ENCODE assay signal across 15 mouse cellular contexts in the genomic region with DNA sequence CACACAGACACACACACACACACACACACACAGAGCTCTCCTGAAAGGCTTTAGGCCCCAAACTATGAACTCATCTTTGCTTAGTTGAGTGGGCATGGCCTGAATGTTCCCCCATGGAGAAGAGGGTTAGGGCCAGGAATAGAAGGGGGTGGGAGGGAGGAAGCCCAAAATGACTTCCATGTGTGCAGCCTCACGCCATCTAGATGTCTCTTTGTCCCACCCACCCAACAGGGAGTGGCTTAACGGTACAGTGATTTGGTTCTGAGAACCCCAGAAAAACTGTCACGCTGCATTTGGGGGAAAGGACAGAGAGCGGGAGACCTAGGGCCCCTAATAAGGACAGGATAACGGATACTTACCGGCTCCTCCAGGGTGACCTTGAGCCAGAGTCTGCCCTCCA. TPM values are rescaled to one million over a fixed set of nuclear protein-coding genes. Genes with fewer than 3 reads are reported as not detected.
A peak's percentile ranks its signal among the peaks of the same experiment; 100 is the strongest.
DNase-seq lines count a peak whose midpoint lies in the region; ATAC-seq and TF ChIP-seq lines count a peak whose summit lies in the region.
"Had no signal": no experiment of that assay in that cellular context is flagged by ENCODE, and none has a peak within 500 bp of the region (broad histone marks: within the 10 kb centered on the region; RNA-seq: fewer than 3 reads in every experiment).

No protein-coding gene starts in this region.

- peaks cover 84% of the 10 kb centered on the region for H3K27me3 ChIP-seq in hindbrain, embryonic 10.5 days (ENCODE audit: insufficient read depth, poor library complexity, severe bottlenecking)
- H3K27me3 ChIP-seq in hindbrain, postnatal 0 days (ENCODE audit: insufficient read depth, low read length): peaks cover 18% of the 10 kb centered on the region; the same call in 1 of the 2 replicates
- H3K27me3 ChIP-seq in embryonic facial prominence, embryonic 15.5 days: peaks cover 8% of the 10 kb centered on the region

- peaks cover 37% of the 10 kb centered on the region for H3K4me1 ChIP-seq in hindbrain, embryonic 10.5 days (replicated peaks)
- H3K4me1 ChIP-seq in hindbrain, postnatal 0 days (ENCODE audit: insufficient read depth, low read length): no peaks in the 10 kb centered on the region
- peaks cover 55% of the 10 kb centered on the region for H3K4me1 ChIP-seq in embryonic facial prominence, embryonic 15.5 days

- intact Hi-C loops in left cerebral cortex, postnatal 14 days (cut with DNase I): no loop called here

- ATAC-seq in frontal cortex, adult (ENCODE audit: low TSS enrichment): peak; percentile 28; the same call in 1 of the 2 replicates
- ATAC-seq in hindbrain, postnatal 0 days: no peak
- peak; percentile 78; the same call in 1 of the 2 replicates for ATAC-seq in embryonic facial prominence, embryonic 15.5 days (ENCODE audit: insufficient number of reproducible peaks, low FRiP score, low TSS enrichment, low read depth)
- ATAC-seq: activated CD4-positive, CD25-positive, alpha-beta regulatory T cell, adult 4 months; liver, embryonic 12.5 days; midbrain, embryonic 16.5 days had no signal

- no peak overlapping the region for H3K9ac ChIP-seq in hindbrain, postnatal 0 days (replicated peaks; ENCODE audit: low read length)
- H3K9ac ChIP-seq in embryonic facial prominence, embryonic 15.5 days: no peak overlapping the region
- H3K9ac ChIP-seq: forebrain, embryonic 12.5 days; liver, embryonic 12.5 days had no signal

- no peaks in the 10 kb centered on the region for H3K36me3 ChIP-seq in hindbrain, embryonic 10.5 days
- H3K36me3 ChIP-seq in hindbrain, postnatal 0 days (ENCODE audit: insufficient read depth, low read length): no peaks in the 10 kb centered on the region
- 0 out of 2 replicates have a peak, but pooled peaks cover 7% of the 10 kb centered on the region for H3K36me3 ChIP-seq in embryonic facial prominence, embryonic 15.5 days
- H3K36me3 ChIP-seq: forebrain, embryonic 12.5 days; liver, embryonic 12.5 days had no signal

- no peak for TF ChIP-seq CTCF in hindbrain, postnatal 0 days (IDR thresholded peaks at IDR 0.05; ENCODE audit: low read depth)

- no peak overlapping the region for H3K4me3 ChIP-seq in hindbrain, embryonic 10.5 days
- no peak overlapping the region for H3K4me3 ChIP-seq in hindbrain, postnatal 0 days (ENCODE audit: low read length)
- H3K4me3 ChIP-seq in embryonic facial prominence, embryonic 15.5 days (replicated peaks): peak overlapping the region; percentile 12; the same call in 1 of the 2 replicates
- H3K4me3 ChIP-seq: forebrain, embryonic 12.5 days; liver, embryonic 12.5 days had no signal

- H3K27ac ChIP-seq in hindbrain, embryonic 10.5 days: peak overlapping the region; percentile 66; the same call in 1 of the 2 replicates
- no peak overlapping the region for H3K27ac ChIP-seq in hindbrain, postnatal 0 days
- peak overlapping the region; percentile 87 for H3K27ac ChIP-seq in embryonic facial prominence, embryonic 15.5 days (replicated peaks)
- H3K27ac ChIP-seq: forebrain, embryonic 12.5 days; liver, embryonic 12.5 days had no signal

- WGBS in hindbrain, embryonic 10.5 days: 46% methylated on average over 6 of the region's 6 CpGs
- 59% methylated on average over 6 of the region's 6 CpGs for WGBS in hindbrain, postnatal 0 days
- WGBS in embryonic facial prominence, embryonic 15.5 days: 31% methylated on average over 6 of the region's 6 CpGs

- no peak overlapping the region for H3K4me2 ChIP-seq in hindbrain, postnatal 0 days (ENCODE audit: low read depth, low read length)
- H3K4me2 ChIP-seq in embryonic facial prominence, embryonic 15.5 days (replicated peaks): peak overlapping the region; percentile 30
- H3K4me2 ChIP-seq: forebrain, embryonic 12.5 days; liver, embryonic 12.5 days had no signal

- no peak for DNase-seq in frontal cortex, adult 2 months (ENCODE audit: extremely low spot score in 1 of 2, low spot score in 1 of 2)
- peak; percentile 31 for DNase-seq in hindbrain, embryonic 10.5 days (ENCODE audit: low spot score)
- DNase-seq in hindbrain, postnatal 0 days (ENCODE audit: low spot score): no peak
- peak; percentile 63 for DNase-seq in skeletal muscle tissue, adult 2 months (ENCODE audit: low read depth, low spot score)
- DNase-seq in left cerebral cortex, postnatal 14 days (ENCODE audit: low spot score in 2 of 2): no peak
- DNase-seq in c-Kit-positive CD71-positive TER-119-positive erythroid progenitor cells, embryonic 14.5 days (ENCODE audit: low spot score): no peak
- DNase-seq: thymus, postnatal 4 days had no signal

- no peaks in the 10 kb centered on the region for H3K9me3 ChIP-seq in hindbrain, embryonic 10.5 days
- H3K9me3 ChIP-seq in hindbrain, postnatal 0 days (ENCODE audit: low read length): no peaks in the 10 kb centered on the region
- H3K9me3 ChIP-seq in embryonic facial prominence, embryonic 15.5 days (replicated peaks): no peaks in the 10 kb centered on the region
- H3K9me3 ChIP-seq: forebrain, embryonic 12.5 days; liver, embryonic 12.5 days had no signal

RNA-seq across cellular contexts. Expression of a gene that starts 2.8 kb away (rescaled TPM):
- polyA plus RNA-seq in frontal cortex, adult 2 months (2012; rRNA removed): 16.5 and 18.5 TPM in 2 replicates
- polyA plus RNA-seq in hindbrain, embryonic 10.5 days (2016; fragmentation: Nextera tagmentation; extraction: Ambion mirVana): 0.29 and 0.55 TPM in 2 replicates
- 0.72 and 1.9 TPM in 2 replicates for total RNA-seq in hindbrain, postnatal 0 days (2014; rRNA removed)
- 1.5 and 1.8 TPM in 2 replicates for polyA plus RNA-seq in hindbrain, postnatal 0 days (2015; fragmentation: Nextera tagmentation; extraction: Ambion mirVana)
- 75.8 and 79.0 TPM in 2 replicates for polyA plus RNA-seq in embryonic facial prominence, embryonic 15.5 days (2015; fragmentation: Nextera tagmentation; extraction: Ambion mirVana)
- 1 to 10 TPM; 2.3 to 3.7 TPM for total RNA-seq in left cerebral cortex, postnatal 14 days (2021)
- total RNA-seq: common myeloid progenitor, adult 5-6 weeks had no signal
- polyA plus RNA-seq: activated CD4-positive, CD25-positive, alpha-beta regulatory T cell, adult 4 months had no signal

RNA-seq across cellular contexts. Expression of a gene that starts 17.9 kb away (rescaled TPM):
- 174 and 189 TPM in 2 replicates for polyA plus RNA-seq in frontal cortex, adult 2 months (2012; rRNA removed)
- 4.9 and 6.1 TPM in 2 replicates for polyA plus RNA-seq in hindbrain, embryonic 10.5 days (2016; fragmentation: Nextera tagmentation; extraction: Ambion mirVana)
- total RNA-seq in hindbrain, postnatal 0 days (2014; rRNA removed): 72.6 and 83.3 TPM in 2 replicates
- 52.0 and 57.1 TPM in 2 replicates for polyA plus RNA-seq in hindbrain, postnatal 0 days (2015; fragmentation: Nextera tagmentation; extraction: Ambion mirVana)
- 42.6 and 44.0 TPM in 2 replicates for polyA plus RNA-seq in embryonic facial prominence, embryonic 15.5 days (2015; fragmentation: Nextera tagmentation; extraction: Ambion mirVana)
- 10 to 100 TPM; 52.4 to 54.2 TPM for total RNA-seq in left cerebral cortex, postnatal 14 days (2021)
- total RNA-seq: common myeloid progenitor, adult 5-6 weeks; megakaryocyte, adult 5-6 weeks had no signal
- polyA plus RNA-seq: activated CD4-positive, CD25-positive, alpha-beta regulatory T cell, adult 4 months had no signal

RNA-seq across cellular contexts. Expression of a gene that starts 25.8 kb away (rescaled TPM):
- polyA plus RNA-seq in frontal cortex, adult 2 months (2012; rRNA removed): 0.23 and 0.38 TPM in 2 replicates
- polyA plus RNA-seq in hindbrain, embryonic 10.5 days (2016; fragmentation: Nextera tagmentation; extraction: Ambion mirVana): 0.10 and 0.16 TPM in 2 replicates
- 0.75 and 0.99 TPM in 2 replicates for total RNA-seq in hindbrain, postnatal 0 days (2014; rRNA removed)
- polyA plus RNA-seq in hindbrain, postnatal 0 days (2015; fragmentation: Nextera tagmentation; extraction: Ambion mirVana): 0.19 and 0.28 TPM in 2 replicates
- polyA plus RNA-seq in embryonic facial prominence, embryonic 15.5 days (2015; fragmentation: Nextera tagmentation; extraction: Ambion mirVana): 0.68 TPM in 2 replicates
- under 1 TPM; 0.51 to 0.59 TPM for total RNA-seq in left cerebral cortex, postnatal 14 days (2021)
- polyA plus RNA-seq: activated CD4-positive, CD25-positive, alpha-beta regulatory T cell, adult 4 months had no signal

Comparison
In these comparisons a context has a peak if more than half of its experiments do, and no peak if none do; other contexts are left out.
1. DNase-seq: peak in hindbrain, embryonic 10.5 days (single experiment) and skeletal muscle tissue, adult 2 months (single experiment); none in frontal cortex, adult 2 months (0 of 2), hindbrain, postnatal 0 days (single experiment), left cerebral cortex, postnatal 14 days (0 of 2) and c-Kit-positive CD71-positive TER-119-positive erythroid progenitor cells, embryonic 14.5 days (single experiment).